Mouse (Mus musculus) spleen, postnatal 36 days (tissue): ENCODE data around the gene Bgn.

ENCODE experiments used
- DNase-seq, 2 experiments: peaks; one replicate each; pipeline ENCODE4 v3.0.0; 2022; ENCODE audit warnings: low spot score in 2 of 2, mixed read lengths in 1 of 2

Gene Bgn

DNA sequence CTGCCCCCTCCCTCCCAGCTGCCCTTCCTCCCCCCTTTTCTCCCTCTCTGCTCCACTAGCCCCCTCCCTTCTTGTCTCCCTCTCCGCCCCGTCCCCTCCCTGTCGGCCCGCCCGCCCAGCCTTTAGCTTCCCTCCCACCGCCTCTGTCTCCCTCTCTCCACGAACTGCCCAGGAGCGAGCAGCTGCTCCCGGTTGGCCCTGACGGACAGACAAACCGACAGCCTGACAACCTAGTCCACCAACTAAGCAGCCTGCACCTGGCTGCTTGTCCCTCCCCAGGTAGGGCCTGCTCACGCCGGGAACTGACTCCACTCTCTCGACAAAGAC, at the start of gene Bgn:
TSS of gene Bgn (plus strand) at position 119 of the 327 bp plus-strand sequence.
- DNase-seq, result no peak

DNA sequence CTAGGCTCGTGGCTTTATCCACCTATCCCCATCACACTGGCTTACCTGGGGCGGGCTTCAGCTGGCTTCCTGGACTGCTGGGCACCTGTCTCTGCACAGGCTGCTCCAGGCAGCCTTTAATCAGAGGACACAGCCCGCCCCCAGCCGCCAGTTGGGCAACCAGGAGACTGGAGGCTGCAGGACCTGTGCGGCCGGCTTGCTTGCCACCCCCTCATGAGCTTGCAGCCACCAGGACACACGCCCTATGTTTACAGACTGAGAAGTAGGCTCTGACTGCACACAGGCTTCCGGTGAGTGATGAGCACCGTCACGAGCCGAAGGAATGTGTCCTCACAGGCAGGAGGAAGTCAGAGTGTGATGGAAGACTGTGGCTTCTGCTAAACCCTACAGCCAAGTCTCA, 48.1 kb upstream of the Bgn start, which contains the start of gene Trex2:
TSS of gene Trex2 (minus strand) at position 93 of the 400 bp plus-strand sequence.
- no peak for DNase-seq

DNA sequence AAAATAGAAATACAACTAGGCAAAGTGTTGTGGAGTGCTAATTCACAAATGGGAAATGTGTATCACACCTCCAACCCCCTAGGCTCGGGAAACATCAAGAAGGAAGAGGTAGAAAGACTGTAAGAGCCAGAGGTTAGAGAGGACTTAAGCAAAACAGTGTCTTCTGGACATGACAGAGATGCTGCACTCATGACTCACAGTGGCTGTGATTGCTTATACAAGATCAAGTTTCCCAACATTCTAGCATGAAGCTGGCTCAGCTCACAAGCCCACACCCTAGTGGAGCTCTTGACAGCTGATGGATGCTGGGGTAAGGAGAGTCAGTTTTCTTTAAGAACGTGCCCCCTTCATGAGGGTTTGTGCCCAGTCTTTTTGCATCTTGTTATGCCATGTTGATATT, 42.0 kb upstream of the Bgn start:
- no peak for DNase-seq

DNA sequence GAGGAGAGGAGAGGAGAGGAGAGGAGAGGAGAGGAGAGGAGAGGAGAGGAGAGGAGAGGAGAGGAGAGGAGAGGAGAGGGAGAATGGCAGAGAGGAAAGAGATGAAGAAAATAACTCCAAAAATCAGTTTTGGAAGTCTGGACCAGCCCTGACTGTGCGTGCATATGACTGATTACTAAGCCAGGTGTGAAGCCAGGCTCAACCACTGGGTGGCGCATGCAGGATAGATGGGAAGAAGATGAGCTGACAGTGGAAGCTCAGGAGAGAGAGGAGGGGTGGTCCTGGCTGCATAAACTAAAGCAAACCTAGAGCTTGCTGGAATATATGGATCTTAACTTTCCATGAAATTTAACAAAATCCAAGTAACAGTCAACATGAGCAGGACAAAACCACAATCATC, 31.5 kb upstream of the Bgn start:
- peak; percentile 24 to 31 for DNase-seq

DNA sequence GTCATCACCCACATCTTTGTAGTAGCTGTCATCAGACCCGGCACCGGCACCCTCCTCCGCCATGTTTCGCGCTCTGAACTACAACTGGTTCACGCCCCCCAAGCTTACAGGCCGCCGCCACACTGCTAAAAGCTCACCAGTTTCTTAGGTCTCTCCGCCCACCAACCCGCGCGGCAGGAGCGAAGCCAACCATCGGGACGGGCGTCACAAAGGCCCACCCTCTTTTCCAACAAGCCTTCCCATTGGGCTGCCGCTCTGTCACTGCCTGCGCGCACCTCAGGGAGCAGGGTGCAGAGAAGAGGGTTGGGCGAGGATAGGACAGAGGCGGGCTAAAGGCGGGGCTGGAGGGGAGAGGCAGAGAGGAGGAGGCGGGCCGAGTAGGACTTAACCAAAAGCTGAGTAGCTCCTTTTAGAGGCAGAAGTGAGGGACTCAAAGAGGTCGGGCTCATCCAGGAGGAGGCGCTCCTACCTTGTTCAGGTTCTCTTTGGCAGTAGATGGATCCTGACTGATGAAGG, 24.5 kb upstream of the Bgn start, which contains the start of gene Haus7:
TSS of gene Haus7 (minus strand) at position 168 of the 516 bp plus-strand sequence.
- peak; percentile 94 for DNase-seq

DNA sequence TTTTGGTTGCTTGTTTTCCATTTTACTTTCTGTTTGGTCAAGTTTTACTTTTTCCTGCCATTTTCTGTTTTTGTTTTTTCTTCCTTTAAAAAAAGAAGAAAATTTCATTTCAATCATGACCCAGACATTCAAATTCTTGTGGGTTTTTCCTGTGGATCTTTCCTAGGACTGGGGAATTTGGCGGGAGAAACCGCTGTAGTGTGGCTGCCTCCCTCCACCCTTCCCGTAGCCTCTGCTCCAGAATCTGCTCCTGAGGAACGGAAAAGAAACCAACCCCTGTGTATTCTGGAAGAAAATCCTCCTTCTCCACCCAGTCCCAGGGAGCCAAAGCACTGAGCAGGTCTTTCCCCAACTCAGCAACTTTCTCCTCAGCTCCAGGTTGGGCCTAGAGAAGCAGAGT, 22.6 kb upstream of the Bgn start:
- no peak for DNase-seq

DNA sequence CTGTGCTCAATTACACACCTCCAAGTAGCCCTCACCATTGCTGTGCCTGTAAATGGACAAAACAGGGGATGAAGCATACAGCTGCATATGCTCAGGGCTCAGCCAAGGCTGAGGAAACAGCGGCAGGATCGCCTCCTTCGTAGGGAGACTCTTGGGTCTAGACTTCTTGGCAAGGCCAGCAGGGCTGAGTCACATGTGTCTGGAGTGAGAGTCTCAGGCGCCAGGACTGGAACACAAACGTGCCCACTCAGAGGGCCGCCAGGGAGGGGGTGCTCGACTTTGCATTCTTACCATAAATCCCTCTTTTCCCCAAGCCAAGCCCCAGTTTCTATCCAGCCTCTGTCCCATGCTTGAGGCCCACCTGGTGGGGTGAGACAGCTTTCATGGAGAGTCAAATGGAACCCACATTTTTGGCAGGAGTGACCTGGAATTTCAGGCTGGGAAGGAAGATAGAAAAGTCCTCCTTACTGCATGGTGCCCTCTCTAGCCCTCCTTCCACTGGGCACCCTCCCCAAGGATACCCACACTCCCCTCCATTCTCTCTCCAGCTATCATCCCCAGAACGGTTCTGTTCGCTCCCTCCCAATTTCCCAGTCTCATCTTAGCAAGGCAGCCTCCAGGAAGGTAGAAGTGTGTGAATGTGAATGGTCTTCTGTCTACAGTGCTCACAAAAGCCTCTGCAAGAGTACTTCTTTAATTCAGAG, 17.8 kb upstream of the Bgn start:
- DNase-seq, result no peak

DNA sequence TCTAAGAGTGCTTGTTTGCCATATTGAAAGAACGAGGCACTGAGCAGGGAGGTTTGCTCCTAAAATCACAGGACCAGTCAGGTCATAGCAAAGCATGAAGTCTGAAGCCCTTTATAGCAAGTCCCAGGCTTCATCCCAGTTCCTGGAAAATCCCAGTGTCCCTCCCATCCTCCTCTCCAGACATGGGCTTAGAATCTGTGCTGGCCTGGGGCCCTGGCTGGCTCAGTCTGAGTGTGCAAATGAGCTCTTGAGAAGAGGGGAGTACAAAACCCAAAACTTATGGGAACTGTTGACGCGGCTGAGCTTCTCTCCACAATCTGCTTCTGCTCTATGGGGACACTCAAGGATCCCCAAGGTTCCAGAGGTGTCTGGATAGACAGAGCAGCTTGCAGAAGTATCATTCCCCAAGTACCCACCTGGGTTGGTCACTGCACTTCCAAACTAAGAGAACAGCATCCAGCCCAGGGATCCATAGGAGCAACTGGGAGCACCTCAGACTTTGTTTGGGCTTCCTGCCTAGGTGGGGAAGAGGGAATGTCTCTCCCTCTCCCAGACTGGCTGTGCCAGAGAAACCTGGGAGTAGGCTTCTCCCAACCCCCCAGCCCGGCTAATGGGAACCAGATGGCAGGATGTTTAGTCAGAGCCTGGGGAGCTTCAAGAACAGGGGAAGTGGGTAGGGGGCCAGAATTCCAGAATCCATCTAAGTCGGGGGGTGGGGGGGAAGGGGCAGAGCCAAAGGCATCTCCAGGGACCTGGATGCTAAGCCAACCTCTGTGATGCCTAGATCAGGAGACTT, 15.8 kb upstream of the Bgn start:
- DNase-seq, result no peak

DNA sequence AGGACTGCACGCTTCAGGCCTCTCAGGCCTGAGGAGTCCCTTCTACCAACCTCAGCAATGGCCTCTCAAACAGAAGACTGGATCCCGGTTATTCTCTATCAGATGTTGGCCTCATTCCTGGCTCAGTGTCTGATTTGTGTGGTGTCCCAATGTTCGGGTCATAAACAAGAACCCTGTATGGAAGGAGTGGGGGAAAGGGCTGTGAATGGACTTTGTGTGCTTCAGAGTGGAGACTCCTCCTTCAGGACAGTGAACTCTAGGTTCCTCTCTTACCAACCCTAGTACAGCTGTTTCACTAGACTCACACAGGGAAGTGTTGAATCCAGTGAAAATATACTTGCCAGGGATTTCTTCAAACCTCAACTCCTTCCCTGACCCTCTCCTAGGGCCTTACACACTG, 15.1 kb upstream of the Bgn start:
- no peak for DNase-seq

DNA sequence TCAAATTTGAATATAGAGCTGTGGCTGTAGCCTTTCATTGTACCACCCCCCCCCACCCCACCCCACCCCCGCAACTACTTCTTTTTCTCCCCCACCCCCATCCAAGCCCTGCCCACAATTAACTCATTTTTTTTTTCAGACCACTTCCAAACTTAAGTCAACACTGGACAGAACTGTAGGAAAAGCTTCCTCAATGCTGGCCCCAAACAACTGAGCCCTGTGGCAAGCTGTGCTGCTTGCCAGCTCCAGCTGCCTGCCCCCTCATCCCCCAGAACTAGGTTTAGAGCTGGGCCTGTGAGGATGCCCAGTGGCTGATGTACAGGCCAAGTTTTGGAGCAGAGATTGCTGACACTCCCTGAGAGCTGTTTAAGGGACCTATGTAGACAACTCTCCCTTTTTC, 14.7 kb upstream of the Bgn start:
- no peak for DNase-seq

DNA sequence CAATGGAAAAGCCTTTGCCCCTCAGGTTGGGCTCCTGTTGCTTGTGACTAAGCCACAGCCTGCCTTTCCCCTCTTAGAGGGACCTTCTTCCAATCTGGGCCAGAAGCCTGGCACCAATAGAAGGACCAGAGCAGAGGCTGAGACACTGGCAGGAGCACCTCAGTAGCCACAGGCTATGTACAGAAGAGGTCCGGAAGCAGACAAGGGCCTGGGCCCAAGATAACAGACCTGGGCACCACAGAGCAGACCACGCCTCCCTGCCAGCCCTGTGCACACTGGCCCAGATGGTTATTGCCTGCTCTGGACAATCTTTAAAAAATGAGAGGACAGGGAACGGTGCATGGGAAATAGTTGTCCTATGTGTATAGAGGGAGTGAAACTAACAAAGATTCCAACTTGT, 11.6 kb upstream of the Bgn start:
- DNase-seq, result no peak

DNA sequence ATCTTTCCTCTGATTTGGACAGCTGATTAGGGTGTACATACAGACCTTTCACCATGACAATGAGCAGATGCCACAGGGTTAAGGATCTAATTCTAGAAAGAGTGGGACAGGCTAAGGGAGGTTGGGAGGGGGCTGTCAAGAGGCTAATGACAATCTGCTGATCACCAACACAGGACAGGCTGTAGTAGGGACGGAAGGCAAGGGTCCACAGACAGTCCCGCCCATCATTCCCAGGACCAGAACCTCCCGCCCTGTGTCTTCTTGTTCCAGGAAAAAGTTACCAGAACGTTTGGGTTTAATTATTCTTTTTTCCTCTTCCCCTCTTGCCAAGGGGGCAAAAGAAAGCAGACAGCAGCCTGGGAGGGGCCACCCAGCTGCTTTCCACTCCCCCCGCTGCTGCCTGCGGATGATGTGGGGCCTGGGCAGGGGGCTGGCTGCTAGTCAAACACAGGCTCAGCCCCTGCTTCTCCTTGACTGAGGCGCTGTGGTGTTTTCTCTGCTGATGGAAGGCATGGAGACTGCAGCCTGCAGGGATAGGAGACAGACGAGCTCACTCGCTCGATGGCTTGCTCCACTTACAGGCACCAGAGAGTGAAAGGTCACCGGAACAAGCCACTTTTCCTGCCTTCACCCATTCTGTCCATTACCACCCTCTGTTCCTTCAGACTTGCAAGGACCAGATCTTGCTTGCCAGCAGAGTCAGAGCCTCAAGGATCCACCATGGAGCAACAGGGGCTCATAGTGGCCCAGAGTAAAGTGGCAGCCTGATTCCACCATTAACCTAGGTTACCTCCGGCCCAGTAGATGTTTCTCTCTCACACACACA, 8.8 kb upstream of the Bgn start:
- no peak for DNase-seq

DNA sequence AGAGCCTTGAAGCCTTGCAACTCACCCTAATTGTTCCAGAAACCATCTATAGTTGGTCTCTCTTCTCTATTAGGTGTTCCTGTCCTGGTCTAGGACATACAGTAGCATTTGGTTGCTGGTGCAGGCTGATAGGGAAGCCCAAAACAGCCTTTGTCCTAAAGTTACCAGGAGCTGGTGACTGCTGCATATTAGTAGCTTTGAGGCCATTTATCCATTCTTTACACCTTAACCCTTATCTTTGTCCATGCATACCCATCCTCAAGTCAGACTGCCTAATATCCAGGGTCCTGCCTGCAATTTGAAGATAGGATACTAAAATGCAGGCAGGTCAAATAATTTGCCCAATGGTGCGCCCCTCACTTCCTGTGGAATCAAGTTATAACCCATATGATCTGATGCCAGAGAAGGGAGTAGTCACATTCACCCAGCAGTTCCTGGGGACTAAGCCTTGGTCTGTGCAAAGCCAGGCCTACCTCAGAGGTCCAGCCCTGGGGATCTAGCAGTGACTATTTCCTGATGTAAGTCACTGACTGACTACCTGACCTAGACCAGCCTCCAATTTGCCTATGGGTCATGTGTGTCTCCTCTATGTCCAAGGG, 7.6 kb upstream of the Bgn start:
- DNase-seq, result no peak

DNA sequence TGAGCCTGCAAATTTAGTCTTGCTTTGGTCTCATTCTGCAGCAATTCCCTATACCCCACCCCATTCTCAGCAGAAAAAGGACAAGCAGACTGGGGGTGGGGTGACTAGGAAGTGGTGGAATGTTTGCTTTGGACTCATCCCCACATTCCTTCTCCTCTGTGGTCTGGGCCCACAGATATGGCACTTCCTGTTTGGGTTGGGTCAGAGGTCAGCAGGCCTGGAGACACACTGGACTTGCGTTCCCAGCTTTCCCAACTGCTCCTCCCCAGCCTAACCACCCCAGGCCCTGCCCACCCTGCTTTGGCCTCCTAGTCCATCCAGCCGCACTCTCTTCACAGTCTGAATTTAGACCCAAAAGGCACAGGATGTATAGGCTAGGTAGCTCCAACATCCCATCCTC, 6.8 kb upstream of the Bgn start:
- no peak for DNase-seq

DNA sequence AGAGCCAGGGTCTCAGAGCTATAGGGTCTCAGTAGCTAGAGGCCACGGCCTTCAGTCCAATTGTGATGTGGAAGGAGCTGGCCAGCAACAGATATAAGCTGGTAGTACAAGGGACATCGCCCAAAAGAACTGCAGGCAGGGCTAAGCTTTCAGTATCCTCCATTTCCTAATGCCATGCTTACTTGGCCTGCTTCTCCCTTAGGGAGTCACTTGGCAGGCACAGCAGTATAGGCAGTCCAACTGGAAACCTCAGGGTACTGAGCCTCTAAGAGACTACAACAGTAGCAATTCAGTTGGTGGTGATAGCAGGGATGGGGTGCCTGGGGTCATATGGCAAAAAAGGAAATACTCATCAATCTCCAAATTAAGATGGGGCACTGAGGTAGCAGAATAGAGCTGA, 5.9 kb upstream of the Bgn start:
- no peak for DNase-seq

DNA sequence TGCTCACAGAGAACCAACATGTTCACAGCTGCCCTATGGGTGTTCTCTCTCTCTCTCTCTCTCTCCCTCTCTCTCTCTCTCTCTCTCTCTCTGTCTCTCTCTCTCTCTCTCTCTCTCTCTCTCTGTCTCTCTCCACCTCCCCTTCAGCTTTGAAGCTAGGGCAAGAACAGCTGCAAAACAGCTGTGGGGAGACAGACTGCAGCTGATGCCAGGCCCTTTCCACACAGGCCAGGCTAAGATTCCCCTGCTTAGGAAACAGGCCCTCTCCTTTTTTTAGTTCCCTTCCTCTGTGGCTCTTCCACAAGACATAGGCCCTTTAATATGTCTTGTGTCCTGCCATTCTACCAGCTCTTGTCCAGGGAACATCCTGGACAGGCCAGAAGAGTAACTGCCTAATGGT, 3.7 kb upstream of the Bgn start:
- no peak for DNase-seq

DNA sequence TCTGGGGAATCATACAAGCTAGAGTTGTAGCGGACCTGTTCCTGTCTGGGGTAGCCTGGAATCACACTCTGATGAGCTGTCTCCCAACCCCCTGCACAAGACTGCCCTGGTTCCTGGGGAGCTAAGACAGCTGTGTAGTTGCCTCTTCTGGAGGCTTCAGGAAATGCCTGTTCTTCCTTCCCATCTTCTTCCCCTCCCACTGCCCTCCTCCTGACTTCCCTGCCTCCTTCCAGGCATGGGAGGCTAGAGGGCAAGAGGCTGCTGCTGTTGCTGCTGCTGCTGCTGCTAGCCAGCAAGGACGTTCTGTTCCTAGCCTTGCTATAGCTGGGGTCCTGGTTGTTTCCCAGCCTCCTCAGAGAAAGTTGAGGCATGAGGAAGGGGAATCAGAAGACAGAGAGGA, 3.1 kb upstream of the Bgn start:
- DNase-seq, result no peak

DNA sequence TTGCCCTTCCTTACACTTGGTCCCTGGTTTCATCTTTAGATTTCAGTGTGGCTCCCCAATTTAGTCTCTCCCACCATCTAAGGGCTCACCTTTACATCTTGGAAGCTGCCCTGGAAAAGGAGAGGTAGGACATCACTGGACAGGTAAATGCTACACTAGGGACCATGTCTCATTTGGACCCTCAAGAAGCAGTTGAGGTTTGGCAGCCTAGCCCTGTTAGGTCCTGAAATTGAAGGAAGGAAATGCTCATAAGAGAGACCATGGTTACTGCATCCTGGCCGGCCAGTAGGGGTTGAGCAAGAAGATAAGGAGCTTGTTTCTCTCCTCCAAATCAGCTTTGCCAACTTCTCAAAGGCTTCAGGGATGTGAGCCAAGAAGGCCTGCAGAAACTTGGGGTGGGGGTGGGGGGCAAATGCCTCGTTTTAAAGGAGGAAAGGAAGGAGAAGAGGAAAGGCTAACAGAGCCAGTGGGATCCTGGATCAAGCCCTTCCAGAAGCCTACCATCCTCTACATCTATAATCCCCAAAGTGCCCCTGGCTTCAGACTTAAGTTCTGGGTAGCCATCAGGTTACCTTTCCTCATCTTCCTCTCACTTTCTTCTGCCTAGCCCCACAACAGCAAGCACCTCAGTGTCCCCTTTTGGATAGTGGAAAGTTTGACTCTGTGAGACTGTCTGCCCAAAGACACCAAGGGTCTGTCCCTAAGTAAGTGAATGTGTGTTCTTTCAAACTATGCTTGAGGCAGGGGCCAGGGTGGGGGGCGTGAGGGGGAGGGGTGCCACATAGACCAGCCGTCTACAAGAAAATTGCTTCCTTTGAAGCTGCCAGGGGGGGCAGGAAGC, 539 bp upstream of the Bgn start:
- no peak for DNase-seq

DNA sequence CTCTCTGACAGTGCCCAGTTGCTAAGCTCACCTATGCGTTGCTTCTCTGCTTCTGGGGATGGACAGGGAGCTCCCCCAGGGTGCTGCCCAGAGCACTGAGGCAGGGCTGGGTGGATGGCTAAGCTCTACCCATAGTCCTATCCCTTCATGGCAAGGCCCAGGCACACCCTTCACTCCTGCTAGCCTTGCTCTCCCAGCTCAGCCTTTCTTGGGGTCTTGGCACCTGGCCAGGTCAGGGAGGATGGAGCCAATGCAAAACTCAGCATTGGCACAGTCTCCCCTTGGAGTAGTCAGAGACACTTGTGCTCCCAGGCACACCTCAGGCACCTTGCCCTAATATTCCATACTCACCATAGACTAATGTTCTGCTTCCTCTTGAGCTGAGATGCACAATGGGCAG, 674 bp downstream of the Bgn start:
- DNase-seq, result no peak

DNA sequence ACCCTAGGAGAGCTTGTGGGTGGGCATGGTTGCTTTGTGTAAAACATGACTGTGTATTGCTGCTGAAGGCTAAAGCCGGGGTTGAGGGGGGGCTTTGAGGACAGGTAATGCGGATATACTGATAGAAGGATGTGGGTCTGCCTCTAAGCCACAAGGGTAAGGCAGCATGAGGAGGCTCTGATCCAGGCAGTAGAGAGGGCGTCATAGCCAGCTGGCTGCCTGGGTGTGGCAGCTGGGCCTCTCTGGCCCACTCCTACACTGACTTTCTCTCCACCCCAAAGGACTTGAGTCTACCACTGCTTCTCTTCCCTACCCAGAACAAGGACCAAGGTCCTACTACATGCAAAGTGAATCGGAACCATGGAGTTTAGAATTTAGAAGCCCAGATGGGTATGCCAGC, 1.5 kb downstream of the Bgn start:
- DNase-seq, result no peak

DNA sequence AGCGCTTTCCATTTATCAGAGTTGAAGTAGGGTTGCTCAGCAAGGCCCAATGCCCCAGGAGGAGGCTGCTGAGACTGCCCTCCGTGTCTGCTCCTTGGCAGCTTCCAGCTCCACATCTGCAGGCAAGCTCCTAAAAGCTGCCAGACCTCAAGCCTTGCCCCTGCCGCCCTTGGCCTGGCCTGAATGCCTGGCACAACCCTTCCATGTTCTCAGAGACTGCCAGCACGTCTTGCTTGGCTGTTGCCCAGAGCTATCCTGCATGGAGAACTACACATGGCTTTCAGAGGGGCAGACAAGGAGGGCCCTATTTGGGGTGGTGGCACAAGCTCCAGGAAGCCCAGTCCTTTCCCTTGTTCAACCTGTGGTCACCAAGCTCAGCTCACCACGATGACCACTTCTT, 3.5 kb downstream of the Bgn start:
- no peak for DNase-seq
